ENCODE assay signal across 8 mouse cellular contexts in the genomic region with DNA sequence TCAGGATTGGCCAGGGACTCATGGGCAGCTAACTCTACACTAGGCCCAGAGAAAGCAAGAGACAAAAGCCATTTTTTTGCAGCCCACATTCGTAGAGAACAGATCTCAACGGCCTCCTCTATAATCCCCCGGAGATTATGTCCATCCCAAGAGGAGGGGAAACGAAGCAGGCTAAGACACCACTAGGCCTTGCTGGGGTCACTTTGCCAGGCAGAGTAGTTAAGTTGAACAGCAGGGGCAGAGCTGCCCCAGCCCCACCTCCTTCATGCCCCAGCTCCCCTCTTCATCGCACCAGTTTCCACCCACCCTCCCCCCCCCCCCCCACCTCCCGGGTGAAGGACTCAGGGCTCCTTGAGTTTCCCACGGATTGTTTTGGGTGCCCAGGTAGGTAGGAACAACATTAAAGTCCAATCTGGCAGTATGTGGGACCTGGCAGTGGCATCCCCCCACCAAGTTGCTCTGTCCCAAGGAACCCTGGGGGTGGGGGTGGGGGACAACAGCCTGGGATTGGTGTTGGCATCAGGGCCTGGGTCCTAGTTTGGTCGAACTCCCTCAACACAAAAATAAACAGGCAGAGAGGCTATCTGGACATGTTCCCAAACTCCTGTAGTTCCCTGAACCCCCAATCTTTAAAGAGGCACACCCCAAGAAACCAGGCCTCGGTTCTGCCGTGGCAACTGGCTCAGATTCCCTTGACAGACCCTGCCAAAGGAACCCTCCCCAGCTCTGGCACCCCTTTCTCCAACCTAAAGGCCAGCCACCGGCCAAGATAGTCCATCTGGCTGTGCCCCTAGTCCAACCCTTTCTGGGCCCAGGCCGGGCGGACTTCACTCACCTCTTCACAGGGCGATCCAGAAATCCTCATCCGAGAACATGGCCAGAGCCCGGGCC. TPM values are rescaled to one million over a fixed set of nuclear protein-coding genes. Genes with fewer than 3 reads are reported as not detected.
A peak's percentile ranks its signal among the peaks of the same experiment; 100 is the strongest.
DNase-seq lines count a peak whose midpoint lies in the region; ATAC-seq lines count a peak whose summit lies in the region.

No protein-coding gene starts in this region.

- H3K4me3 ChIP-seq in heart, embryonic 13.5 days: peak overlapping the region; percentile 98
- H3K4me3 ChIP-seq in kidney, embryonic 16.5 days (ENCODE audit: low read length): peak overlapping the region; percentile 98

- H3K9me3 ChIP-seq in heart, embryonic 13.5 days: no peaks in the 10 kb centered on the region
- no peaks in the 10 kb centered on the region for H3K9me3 ChIP-seq in kidney, embryonic 16.5 days (ENCODE audit: low read length)

- peak overlapping the region; percentile 100 for H3K27ac ChIP-seq in heart, embryonic 13.5 days (replicated peaks)
- peak overlapping the region; percentile 99 for H3K27ac ChIP-seq in kidney, embryonic 16.5 days (ENCODE audit: low read length)

- peaks cover 17% of the 10 kb centered on the region for H3K36me3 ChIP-seq in heart, embryonic 13.5 days
- H3K36me3 ChIP-seq in kidney, embryonic 16.5 days (ENCODE audit: insufficient read depth, low read length): peaks cover 12% of the 10 kb centered on the region

- peak overlapping the region; percentile 100 for H3K4me2 ChIP-seq in heart, embryonic 13.5 days
- H3K4me2 ChIP-seq in kidney, embryonic 16.5 days (replicated peaks; ENCODE audit: low read depth, low read length): peak overlapping the region; percentile 90

- no peaks in the 10 kb centered on the region for H3K27me3 ChIP-seq in heart, embryonic 13.5 days (replicated peaks)
- H3K27me3 ChIP-seq in kidney, embryonic 16.5 days (ENCODE audit: insufficient read depth, low read length): no peaks in the 10 kb centered on the region

- peak overlapping the region; percentile 100 for H3K9ac ChIP-seq in heart, embryonic 13.5 days
- H3K9ac ChIP-seq in kidney, embryonic 16.5 days (replicated peaks; ENCODE audit: low read length): peak overlapping the region; percentile 99

- ATAC-seq in heart, embryonic 13.5 days (ENCODE audit: extremely low read depth, insufficient number of reproducible peaks, low FRiP score, low TSS enrichment): no peak
- no peak for ATAC-seq in kidney, embryonic 16.5 days (ENCODE audit: low FRiP score, low TSS enrichment)

- WGBS in heart, embryonic 13.5 days: under 1% methylated on average over 16 of the region's 16 CpGs
- under 1% methylated on average over 15 of the region's 16 CpGs for WGBS in kidney, embryonic 16.5 days

- DNase-seq in retina, adult 2 months (ENCODE audit: low read depth, low spot score): peak; percentile 46
- DNase-seq in retina, embryonic 14.5 days (ENCODE audit: low spot score): no peak
- DNase-seq in cerebellum, postnatal 25 days: peak; percentile 70 to 79
- DNase-seq in lung, postnatal 36 days: peak; percentile 31
- DNase-seq in thymus, postnatal 25 days: peak; percentile 34
- DNase-seq in layer of hippocampus, adult 18-20 months (ENCODE audit: low spot score in 2 of 2): no peak

- H3K4me1 ChIP-seq in heart, embryonic 13.5 days: peaks cover 44% of the 10 kb centered on the region
- peaks cover 32% of the 10 kb centered on the region for H3K4me1 ChIP-seq in kidney, embryonic 16.5 days (ENCODE audit: insufficient read depth, low read length)

RNA-seq across cellular contexts. Expression of a gene that starts 0.6 kb away (rescaled TPM):
- 8.1 and 8.9 TPM in 2 replicates for polyA plus RNA-seq in heart, embryonic 13.5 days (2015; fragmentation: Nextera tagmentation; extraction: Ambion mirVana)
- polyA plus RNA-seq in kidney, embryonic 16.5 days (2015; fragmentation: Nextera tagmentation; extraction: Ambion mirVana): 12.4 and 14.1 TPM in 2 replicates
- total RNA-seq in layer of hippocampus, adult 18-20 months (2021): 100 to 1,000 TPM in 1 of 2 experiments, 10 to 100 TPM in 1; 89.1 to 103 TPM

RNA-seq across cellular contexts. Expression of a gene that starts 23.9 kb away (rescaled TPM):
- 6.2 and 6.6 TPM in 2 replicates for polyA plus RNA-seq in heart, embryonic 13.5 days (2015; fragmentation: Nextera tagmentation; extraction: Ambion mirVana)
- 16.7 and 18.3 TPM in 2 replicates for polyA plus RNA-seq in kidney, embryonic 16.5 days (2015; fragmentation: Nextera tagmentation; extraction: Ambion mirVana)
- total RNA-seq in layer of hippocampus, adult 18-20 months (2021): 1 to 10 TPM; 5.7 to 6.3 TPM

RNA-seq across cellular contexts. Expression of a gene that starts 27.9 kb away (rescaled TPM):
- 2.1 and 2.3 TPM in 2 replicates for polyA plus RNA-seq in heart, embryonic 13.5 days (2015; fragmentation: Nextera tagmentation; extraction: Ambion mirVana)
- 1.4 and 1.8 TPM in 2 replicates for polyA plus RNA-seq in kidney, embryonic 16.5 days (2015; fragmentation: Nextera tagmentation; extraction: Ambion mirVana)
- under 1 TPM; 0.08 to 0.15 TPM for total RNA-seq in layer of hippocampus, adult 18-20 months (2021)

RNA-seq across cellular contexts. Expression of a gene that starts 39.1 kb away (rescaled TPM):
- 88.3 and 95.1 TPM in 2 replicates for polyA plus RNA-seq in heart, embryonic 13.5 days (2015; fragmentation: Nextera tagmentation; extraction: Ambion mirVana)
- polyA plus RNA-seq in kidney, embryonic 16.5 days (2015; fragmentation: Nextera tagmentation; extraction: Ambion mirVana): 103 and 119 TPM in 2 replicates
- 10 to 100 TPM; 50.6 to 51.1 TPM for total RNA-seq in layer of hippocampus, adult 18-20 months (2021)

RNA-seq across cellular contexts. Expression of a gene that starts 47.6 kb away (rescaled TPM):
- 13.5 and 15.0 TPM in 2 replicates for polyA plus RNA-seq in heart, embryonic 13.5 days (2015; fragmentation: Nextera tagmentation; extraction: Ambion mirVana)
- polyA plus RNA-seq in kidney, embryonic 16.5 days (2015; fragmentation: Nextera tagmentation; extraction: Ambion mirVana): 17.6 and 18.9 TPM in 2 replicates
- 10 to 100 TPM; 13.7 to 14.0 TPM for total RNA-seq in layer of hippocampus, adult 18-20 months (2021)

Comparison
In these comparisons a context has a peak if more than half of its experiments do, and no peak if none do; other contexts are left out.
1. DNase-seq: peak in retina, adult 2 months (single experiment), cerebellum, postnatal 25 days (2 of 2), lung, postnatal 36 days (single experiment) and thymus, postnatal 25 days (single experiment); none in retina, embryonic 14.5 days (single experiment) and layer of hippocampus, adult 18-20 months (0 of 2).